Mouse (Mus musculus): ENCODE measurements around the gene Mrpl51.

DNA sequence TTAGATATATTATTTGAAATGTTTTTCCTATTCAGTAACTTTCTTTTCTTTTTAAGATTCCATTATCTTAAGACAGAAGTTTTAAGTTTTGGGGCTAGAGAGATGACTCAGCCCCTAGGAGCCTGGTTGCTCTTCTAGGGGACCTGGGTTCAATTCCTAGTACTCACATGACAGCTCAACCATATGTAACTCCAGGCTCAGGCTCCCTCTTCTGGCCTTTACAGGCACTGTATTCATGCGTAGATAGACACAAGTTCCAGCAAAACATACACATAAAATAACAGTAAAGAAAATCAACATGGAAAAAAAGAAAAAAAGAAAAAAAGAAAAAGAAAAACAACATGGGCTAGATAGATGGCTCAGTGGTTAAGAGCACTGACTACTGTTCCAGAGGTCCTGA, 18.8 kb downstream of the Mrpl51 start:
- TF ChIP-seq ZNF384 (IDR thresholded peaks at IDR 0.05; ENCODE audit: low read depth, low read length): no peak
- TF ChIP-seq MAFK (IDR thresholded peaks at IDR 0.05; ENCODE audit: insufficient read depth, low read depth, low read length): no peak
- TF ChIP-seq ZC3H11A (IDR thresholded peaks at IDR 0.05; ENCODE audit: borderline replicate concordance, low read depth, low read length): no peak

All from ES-E14 (cell line).